Mouse (Mus musculus) left cerebral cortex, adult 11 months (tissue): ENCODE measurements at regions not wholly inside any gene's neighbourhood (a gene's known extent, or its start where the extent isn't known, plus 50 kb on each side); places are given as distances from the start of the nearest gene placed in this dataset.

Experiments used
- DNase-seq: peaks from one replicate; pipeline ENCODE4 v3.0.0; 2022; ENCODE audit warnings: low spot score

DNA sequence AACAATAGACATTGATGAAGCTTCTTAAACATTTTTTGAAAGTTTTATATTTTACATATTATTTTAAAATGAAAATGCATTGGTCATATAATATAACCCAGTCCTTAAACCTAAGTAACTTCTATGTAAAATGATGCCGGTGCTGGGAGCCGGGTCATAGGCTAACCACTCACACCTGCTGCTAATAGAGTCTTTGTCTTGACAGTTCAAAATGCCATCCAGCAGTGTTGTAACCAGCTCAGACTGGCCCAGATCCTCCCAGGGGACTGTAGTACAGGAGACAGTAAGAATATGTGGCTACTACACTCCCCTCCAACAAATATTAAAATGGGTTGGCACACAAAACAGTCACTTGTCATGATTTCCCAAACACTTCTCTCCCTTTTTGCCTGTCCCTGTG is 693.6 kb downstream of the 1700064H15Rik start:
- DNase-seq, result no peak

DNA sequence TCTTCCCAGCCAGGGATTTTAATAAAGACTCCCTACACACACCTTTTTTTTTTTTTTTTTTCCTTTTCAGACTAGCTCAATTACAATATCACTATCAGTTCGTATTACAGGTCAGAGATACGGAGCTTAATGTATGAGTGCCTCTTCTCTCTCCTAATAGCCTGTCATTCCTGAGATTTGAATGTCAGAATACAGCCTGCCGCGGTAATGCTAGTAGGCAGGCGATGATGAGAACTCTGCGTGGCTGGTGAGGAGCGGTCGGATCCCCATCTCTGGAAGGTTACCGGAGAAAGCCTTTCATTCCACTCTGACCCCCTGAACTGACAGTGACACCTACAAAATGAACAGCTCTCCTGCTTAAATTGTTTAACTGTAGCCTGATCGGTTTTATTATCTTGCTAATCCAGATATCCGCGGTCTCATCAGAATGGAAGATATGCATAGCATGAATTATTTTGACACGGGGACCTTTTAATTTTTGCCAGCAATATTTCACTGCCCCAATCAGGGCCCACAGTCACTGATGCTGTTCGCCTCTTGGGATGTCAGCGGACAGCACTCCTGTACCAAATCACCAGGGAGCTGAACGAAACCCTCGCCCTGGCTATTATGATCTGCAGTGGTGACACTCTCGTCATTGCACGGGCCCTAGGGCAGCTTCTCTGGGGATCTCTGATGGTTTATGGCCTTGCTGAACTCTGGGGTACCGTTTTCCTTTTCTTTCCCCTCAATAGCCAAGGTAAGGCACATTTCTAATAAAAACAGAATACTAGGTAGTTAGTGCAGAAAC is 690.9 kb downstream of the 1700064H15Rik start:
- DNase-seq, result no peak

DNA sequence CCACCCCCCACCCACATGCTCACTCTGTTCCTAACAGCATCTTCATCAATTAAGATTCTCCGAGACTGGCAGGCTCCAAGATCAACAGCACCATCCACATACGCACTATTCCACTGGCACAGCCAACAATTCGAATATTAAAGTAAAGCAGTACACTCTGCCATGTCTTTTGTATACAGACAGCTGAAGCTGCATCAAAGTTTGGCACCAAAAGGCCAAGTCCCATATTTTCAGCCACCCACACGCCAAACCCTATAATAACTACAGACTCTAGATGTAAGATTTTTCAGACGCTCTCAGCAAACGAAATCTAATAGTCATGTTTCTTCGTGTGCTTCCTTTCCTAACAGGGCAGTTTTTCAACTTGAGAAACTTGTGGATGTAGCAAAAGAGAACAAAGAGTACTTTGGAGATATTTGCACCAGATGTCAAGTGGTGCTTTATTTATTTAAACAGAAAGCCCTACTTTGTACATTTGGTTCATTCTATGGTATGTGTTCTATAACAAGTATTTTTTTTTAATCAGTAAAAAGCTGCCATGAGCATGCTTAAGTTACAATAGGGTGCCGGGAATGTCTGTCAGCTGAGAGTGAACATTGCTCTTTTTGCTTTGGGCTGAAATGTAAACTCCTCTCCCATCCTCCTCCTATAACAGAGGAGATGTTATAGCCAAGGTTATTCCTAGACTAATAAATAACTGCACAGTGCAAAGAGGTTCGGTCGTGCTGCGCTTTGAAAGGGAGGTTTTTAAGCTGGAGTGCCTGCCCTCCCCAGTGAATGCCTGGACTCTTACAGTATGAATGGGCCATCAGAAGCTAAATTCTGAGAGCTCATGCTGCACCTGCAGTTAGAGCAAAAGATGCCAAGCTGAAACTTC is 686.9 kb downstream of the 1700064H15Rik start:
- DNase-seq, result peak; percentile 14

DNA sequence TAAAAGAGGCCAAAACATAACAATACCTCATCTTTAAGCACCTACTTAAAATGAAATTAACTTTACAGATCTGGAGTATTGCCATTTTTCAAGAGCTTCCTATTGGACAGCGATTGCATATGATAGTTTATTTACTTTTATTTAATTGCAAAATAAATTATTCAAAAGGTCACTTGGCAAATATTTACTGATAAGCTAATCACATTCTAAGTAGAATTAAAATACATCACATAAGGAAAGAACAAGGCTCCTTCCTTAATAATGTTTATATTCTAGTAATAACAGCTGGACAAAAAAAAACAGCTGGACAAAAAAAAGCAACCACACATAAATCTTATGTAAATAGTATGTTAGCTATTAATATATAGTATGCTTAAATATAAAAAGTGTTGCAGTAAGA is 668.1 kb downstream of the 1700064H15Rik start:
- DNase-seq, result no peak

DNA sequence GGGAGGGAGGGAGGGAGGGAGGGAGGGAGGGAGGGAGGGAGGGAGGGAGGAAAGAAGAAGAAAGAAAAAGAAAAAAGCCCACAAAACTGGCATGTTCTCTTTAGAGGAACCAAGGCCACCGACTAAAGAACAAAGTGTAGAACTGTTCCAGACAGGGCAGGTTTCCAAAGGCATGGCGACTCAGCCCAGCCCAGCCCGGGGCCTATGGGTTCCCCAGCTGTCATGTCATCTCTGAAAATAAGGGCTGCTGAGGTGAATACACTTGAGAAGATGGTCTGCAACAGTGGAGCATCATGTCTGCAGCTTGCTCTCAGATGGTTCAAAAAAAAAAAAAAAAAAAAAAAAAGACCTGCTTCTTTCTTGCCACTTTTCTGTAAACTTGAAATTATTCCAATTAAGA is 639.8 kb downstream of the 1700064H15Rik start:
- no peak for DNase-seq

DNA sequence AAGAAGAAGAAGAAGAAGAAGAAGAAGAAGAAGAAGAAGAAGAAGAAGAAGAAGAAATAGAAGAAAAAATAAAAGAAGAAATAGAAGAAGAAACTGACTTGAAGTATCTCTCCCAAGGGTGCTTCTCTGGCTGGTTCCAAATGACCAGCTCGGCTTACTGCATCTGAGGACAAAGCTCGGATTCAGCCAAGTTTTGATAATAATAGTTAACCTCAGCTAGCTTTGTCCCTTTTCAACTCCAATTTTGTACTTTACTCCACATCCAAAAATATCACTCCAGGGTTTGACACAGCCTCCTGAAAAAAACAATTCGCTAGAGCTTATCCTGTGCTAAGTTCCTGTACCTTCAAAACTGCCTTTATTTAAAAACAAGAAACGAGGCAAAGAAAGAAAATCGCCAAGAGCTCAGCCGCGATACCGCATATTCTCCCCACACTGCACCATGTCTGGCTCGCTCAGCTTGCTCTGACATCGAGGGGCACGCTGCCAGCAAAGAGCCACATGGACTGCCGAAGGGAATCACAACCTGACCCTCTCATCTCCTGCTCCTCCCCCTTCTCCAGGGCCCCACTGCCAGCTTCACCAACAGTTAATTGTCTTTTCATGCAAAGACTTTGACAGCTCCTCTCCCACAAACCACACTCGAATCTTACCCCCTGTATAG is 638.8 kb downstream of the 1700064H15Rik start:
- no peak for DNase-seq

DNA sequence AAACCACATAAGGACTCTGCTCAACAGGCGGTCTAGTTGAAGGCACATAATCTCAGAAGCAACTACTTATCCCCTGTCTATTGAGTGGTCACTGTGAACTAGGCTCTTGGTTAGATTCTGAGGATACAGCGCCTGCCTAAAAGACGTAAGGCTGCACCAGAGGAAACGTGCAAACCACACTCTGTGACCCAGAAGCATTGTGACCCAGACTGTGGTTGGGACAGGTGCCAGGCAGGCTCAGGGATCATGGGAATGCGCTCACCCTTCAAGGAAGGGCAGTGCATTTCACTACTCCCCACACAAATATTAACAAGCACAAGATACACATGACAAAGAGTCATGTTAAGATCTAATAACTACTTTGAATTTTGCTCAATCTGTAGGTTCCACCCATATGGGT is 628.3 kb downstream of the 1700064H15Rik start:
- DNase-seq, result no peak

DNA sequence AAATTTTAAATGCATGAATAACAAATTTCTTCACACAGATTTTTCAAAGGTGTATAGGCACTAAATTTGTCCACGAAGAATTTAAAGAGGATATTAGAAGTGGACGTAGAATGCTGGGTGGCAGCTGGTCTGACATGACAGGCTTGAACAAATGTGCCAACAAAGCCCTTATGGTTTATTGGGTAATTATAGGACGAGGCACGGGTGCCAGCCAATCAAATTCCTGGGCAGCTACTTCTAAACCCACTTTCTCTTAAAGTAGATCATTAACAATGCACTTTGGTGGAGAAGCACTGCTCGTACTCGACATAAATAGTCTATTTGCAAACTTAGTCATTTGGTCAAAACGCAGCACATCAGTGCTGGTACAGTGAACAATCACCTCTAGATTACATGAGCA is 626.4 kb downstream of the 1700064H15Rik start:
- DNase-seq, result no peak

DNA sequence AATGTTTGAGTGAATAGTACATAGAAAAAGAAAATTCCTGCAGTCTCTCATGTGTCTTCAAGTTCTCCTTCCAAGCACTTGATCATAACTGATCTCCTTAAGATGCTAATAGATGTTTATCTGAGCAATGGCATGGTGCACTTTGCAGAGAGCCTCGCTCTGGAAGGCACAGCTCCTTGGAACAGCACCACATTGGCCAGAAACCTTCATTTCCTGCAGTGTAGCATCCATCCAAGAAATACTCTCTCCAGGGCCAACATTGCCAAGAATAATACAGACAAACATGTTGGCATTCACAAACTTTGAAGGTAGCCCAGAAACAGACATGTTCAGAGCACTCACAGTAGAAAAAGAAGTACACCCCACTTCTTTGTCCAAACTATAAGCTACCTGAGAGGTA is 623.7 kb downstream of the 1700064H15Rik start:
- no peak for DNase-seq

DNA sequence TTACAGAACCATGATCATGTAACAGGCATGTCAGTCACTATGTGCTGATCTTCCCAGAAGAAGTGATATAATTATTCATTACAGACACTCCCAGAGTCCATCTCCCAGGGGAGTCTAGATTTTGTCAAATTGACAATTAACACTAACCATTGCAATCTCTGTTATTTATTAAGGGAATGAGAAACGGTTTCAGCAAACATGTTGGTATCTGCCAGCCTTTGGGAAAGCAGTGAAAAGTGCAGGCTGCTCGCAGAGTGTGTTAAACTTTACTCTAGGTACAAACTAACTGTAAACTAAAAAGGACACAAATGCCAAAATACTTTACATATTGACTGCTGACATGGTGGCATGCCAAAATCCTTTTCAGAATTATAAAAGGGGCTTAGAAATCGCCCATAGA is 583.9 kb downstream of the 1700064H15Rik start:
- DNase-seq, result no peak

DNA sequence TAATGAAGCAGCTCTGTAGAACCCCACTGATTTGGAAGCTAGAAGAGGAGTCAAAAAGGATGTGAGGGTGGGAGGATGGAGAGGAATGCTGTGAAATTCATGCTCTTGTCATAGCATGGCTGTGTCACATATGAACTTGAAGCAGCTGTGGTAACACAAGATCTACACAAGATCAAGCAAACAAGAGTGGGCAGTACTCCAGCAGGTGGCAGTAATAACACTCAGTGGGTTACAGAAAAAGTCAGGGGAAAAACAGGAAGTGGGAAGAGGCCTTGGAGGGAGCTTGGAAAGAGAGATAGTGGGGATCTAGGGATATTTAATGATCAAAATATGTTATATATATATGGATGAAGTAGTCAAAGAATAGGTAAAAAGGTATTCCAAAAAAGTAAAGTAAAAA is 582.5 kb downstream of the 1700064H15Rik start:
- no peak for DNase-seq

DNA sequence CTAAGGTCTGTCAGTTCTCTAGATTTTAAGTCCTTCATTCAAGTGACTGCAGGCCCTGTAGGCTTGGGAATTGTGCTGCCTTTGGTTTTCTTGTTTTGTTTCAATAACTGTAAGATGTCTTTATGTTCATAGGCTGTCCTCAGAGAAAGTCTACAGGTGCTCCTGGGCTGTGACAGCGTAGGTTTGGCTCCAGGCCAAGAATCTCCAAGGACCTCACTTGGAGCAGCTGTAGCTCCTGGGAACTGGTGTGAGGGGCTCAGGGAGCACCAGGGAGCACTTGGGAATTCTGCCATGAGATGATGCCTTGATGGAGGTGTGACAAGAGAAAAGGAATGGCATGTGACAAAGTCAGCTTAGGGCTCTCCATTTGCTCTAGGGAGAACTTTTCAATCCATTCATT is 581.9 kb downstream of the 1700064H15Rik start:
- DNase-seq, result no peak

DNA sequence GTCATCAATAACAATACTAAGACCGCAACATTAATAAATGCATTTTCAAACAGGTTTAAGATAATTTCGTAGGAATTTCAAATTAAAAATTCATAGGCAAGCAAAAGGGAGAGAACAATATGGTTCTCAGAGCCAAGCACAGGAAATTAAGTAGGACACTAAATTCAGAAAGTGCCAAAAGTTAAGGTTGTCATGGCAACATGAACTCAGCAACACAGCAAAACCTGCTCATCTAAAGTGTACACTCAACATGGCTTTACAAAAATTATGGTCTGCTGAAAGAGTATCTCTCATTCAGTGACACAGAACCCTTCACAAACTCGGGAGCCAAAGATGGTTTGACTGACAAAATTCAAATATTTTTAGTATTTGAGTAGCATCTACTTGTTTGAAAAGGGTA is 572.5 kb downstream of the 1700064H15Rik start:
- no peak for DNase-seq

DNA sequence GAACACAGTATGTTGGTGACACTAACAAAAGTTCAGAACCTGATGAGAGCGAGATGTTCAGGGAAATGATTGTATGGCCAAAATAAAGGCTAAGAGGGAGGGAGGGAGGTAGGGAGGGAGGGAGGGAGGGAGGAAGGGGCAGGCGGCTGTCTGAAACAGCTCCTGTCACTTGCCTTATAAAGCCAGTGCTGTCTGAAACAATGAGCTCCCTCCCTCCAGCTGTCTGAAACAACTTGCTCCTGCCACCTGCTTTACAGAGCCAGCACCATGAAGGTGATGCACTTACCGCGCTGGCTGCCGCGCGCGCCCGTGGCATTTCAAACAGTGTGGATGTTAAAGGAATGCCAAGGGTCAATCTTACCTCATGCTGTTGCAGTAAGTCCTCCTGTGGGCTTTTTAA is 571.9 kb downstream of the 1700064H15Rik start:
- no peak for DNase-seq

DNA sequence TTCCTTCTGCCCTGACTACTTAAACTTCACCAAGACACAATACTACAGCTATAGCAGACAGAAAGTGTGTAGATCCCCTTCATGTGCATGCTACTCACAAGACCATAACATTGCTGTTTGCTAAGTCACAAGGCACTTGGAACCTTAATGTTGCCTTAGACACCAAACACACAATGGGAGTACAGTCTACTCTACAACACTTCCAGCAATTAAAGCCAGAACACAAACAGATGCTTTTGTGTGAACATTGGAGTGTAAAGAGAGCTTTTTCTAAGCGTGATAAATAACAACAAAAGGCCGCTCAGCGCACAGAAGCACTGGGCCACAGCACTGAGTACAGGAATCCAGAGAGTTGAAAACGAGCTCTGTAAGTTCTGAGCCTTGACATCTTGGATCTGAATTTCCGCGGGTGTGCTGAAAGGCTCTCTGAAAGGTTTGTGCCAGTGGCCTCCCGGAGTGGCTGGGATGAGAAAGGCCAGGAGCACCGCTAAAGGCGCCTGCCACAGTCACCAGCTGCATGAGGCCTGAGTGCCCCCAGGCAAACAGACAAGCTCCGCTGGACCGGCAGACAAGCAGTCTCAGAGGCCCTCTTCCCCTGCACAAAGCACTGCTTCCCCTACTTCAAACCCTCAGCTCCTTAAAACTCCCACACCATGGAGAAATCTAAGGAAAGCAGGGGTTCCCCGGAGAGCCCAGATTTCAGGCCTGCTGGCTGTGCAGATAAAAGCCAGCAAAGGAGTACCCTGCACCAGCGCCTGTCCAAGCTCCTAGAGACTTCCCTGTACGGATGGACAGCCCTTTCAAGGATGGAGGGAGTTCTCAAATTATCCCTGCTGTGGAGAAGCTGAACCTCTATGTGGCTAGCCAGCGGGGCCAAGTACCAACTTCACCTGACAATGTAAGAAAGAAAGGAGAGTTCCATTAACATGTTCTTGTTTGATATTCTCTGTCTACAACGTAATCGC is 568.3 kb downstream of the 1700064H15Rik start:
- DNase-seq, result no peak

DNA sequence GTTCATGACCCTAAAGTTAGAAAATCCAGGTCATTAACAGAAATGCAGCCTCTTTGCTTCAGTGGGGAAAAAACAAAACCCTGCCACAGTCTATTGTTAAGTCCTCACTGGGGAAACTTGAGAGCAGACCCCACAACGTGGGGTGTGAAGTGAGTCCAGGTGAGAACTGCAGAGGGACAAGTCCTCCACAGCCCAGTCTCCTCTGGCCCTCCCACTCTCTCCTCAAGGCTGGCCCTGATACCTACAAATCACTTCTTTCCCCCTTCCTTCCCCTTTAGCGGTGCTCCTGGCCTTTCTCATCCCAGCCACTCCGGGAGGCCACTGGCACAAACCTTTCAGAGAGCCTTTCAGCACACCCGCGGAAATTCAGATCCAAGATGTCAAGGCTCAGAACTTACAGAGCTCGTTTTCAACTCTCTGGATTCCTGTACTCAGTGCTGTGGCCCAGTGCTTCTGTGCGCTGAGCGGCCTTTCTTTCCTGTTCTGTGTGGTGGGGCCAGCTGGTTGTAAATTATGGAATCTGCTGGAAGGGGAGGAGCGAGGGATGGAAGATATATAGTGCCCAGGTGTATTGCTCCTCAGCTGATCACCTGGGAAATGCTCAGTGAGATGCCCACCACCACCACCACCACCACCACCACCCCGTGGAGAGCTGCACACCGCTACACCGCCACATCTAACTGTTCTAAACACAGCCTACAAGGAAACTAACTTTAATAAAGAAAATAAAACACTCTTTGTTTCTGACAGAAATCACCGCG is 566.8 kb downstream of the 1700064H15Rik start:
- DNase-seq, result no peak

DNA sequence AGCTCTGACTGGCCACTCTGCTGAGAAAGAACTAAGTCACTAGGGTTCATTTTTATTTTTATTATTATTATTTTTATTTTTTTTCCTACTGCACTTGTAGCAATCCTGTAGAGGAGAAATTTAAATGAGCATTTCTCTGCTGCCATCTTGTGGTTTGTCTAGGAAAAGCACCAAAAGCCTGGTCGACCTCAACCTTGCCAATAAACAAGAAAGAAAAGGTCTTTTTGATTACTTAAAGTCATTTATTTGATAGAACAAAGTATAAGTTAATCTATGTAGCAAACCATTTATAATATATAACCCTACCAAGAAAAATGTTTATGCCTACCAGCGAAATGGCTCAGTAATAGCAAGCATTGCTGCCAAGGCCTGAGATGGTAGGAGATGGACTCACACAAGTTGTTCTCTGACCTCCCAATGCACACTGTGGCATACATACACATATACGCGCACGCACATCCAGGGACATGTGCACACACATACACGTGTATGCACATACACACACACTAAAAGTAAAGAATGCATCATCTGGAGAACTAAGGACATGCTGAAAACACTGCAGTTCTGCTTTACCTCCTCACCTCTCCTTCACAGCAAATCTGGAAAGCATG is 566.1 kb downstream of the 1700064H15Rik start:
- DNase-seq, result no peak

DNA sequence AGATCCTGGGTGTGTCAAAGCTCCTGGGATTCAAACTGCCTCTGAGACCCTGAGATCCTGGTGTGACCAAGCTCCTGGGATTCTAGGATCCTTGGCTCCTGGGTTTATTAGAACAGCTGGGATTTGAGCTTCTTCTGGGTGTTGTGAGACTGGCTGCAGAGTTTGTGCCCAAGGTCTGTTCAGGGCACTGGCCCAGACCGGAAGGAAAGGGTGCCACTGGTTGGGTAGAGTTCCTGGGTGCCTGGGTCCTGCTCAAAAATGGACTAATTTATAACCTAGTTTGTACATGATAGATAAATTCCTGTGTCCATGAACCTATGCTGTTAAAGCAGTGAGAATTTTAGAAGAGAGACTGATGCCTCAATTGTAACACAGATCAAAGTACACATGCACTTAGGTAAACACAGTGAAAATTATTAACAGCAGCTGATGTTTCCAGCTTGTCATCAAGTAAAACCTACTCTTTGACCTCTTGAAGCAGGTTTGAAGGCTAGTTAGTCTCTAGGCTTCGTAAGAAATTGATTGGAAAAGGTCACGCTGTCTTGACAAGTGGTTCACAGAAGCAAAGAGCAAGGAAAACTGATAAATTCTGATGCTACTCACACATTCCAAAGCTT is 561.2 kb downstream of the 1700064H15Rik start:
- DNase-seq, result no peak
